Mouse (Mus musculus) T-cell, adult 2 months (primary cell): ENCODE measurements around the gene 1520401A03Rik.
"Not testable (repeated sequence)": the region's sequence is repeated elsewhere in the genome, so short reads cannot be mapped to it uniquely, and the experiment has no call there.

Experiments used
- DNase-seq: peaks from one replicate; pipeline ENCODE4 v3.0.0; 2022; ENCODE audit warnings: low spot score

The 1520401A03Rik gene

GRCm38 (mm10) chr17:23722376-23723125, at the start of gene 1520401A03Rik:
TSS of gene 1520401A03Rik (minus strand) at chr17:23722783.
- DNase-seq, result no peak

GRCm38 (mm10) chr17:23772219-23772556, 49.6 kb upstream of the 1520401A03Rik start:
- DNase-seq, result not testable (repeated sequence)

- DNase-seq, result peak; percentile 97
Measured at GRCm38 (mm10) chr17:23771284-23772218, 49.0 kb upstream of the 1520401A03Rik start, which contains the start of gene Flywch1. TSS of gene Flywch1 (minus strand) at chr17:23771602.

- no peak for DNase-seq
Measured at GRCm38 (mm10) chr17:23770896-23771283, 48.3 kb upstream of the 1520401A03Rik start.

GRCm38 (mm10) chr17:23770493-23770892, 47.9 kb upstream of the 1520401A03Rik start:
- DNase-seq, result no peak

- DNase-seq, result no peak
Measured at GRCm38 (mm10) chr17:23762976-23763375, 40.4 kb upstream of the 1520401A03Rik start.

- no peak for DNase-seq
Measured at GRCm38 (mm10) chr17:23761155-23761554, 38.6 kb upstream of the 1520401A03Rik start.

GRCm38 (mm10) chr17:23760231-23760630, 37.6 kb upstream of the 1520401A03Rik start:
- no peak for DNase-seq

GRCm38 (mm10) chr17:23758801-23759200, 36.2 kb upstream of the 1520401A03Rik start:
- no peak for DNase-seq

- no peak for DNase-seq
Measured at GRCm38 (mm10) chr17:23757581-23757980, 35.0 kb upstream of the 1520401A03Rik start.

GRCm38 (mm10) chr17:23755689-23756088, 33.1 kb upstream of the 1520401A03Rik start:
- no peak for DNase-seq

- no peak for DNase-seq
Measured at GRCm38 (mm10) chr17:23749400-23750191, 27.0 kb upstream of the 1520401A03Rik start.

- peak; percentile 66 for DNase-seq
Measured at GRCm38 (mm10) chr17:23748631-23749391, 26.2 kb upstream of the 1520401A03Rik start.

- no peak for DNase-seq
Measured at GRCm38 (mm10) chr17:23748026-23748425, 25.4 kb upstream of the 1520401A03Rik start.

- no peak for DNase-seq
Measured at GRCm38 (mm10) chr17:23747471-23747870, 24.9 kb upstream of the 1520401A03Rik start.

GRCm38 (mm10) chr17:23746767-23747166, 24.2 kb upstream of the 1520401A03Rik start:
- DNase-seq, result no peak

GRCm38 (mm10) chr17:23746311-23746710, 23.7 kb upstream of the 1520401A03Rik start:
- DNase-seq, result peak; percentile 36

- no peak for DNase-seq
Measured at GRCm38 (mm10) chr17:23745301-23746251, 23.0 kb upstream of the 1520401A03Rik start, which contains the start of gene Kremen2. TSS of gene Kremen2 (minus strand) at chr17:23745833.

- no peak for DNase-seq
Measured at GRCm38 (mm10) chr17:23744651-23745050, 22.1 kb upstream of the 1520401A03Rik start.

- no peak for DNase-seq
Measured at GRCm38 (mm10) chr17:23744076-23744475, 21.5 kb upstream of the 1520401A03Rik start.
